Mouse (Mus musculus) spleen, embryonic (tissue): ENCODE results near the gene Crb2.

Source experiments
- CTCF ChIA-PET: fragments of 350-600 bp; sonication (Branson Sonifier 250); formaldehyde crosslinking; loops from one replicate; lab custom pipeline; 2022; lab: Charles Lee

The Crb2 gene

DNA sequence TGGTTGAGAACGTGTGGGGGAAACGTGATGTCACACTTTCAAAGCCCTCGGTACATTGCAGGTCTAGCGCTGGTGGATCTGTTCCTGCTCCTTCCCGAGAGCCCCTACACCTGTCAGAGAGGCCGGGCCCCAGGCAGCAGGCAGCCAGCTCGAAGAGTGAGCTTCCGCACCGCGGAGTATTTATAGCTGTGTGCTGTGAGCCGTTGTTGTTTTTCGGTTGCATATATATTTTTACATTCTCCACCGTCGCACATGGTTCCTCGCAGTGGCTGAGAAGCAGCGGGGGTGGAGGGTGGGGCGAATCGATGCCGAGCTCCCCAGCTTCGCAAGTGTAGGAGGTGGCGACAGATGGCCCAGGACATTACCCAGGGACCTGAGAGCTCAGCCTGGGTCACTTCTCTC, 11.0 kb upstream of the Crb2 start:
- CTCF ChIA-PET, result interaction anchor here (0.7 kb wide), 1 partner anchor 58 kb away, joined by 3 read pairs; no protein-coding TSS in a partner anchor

DNA sequence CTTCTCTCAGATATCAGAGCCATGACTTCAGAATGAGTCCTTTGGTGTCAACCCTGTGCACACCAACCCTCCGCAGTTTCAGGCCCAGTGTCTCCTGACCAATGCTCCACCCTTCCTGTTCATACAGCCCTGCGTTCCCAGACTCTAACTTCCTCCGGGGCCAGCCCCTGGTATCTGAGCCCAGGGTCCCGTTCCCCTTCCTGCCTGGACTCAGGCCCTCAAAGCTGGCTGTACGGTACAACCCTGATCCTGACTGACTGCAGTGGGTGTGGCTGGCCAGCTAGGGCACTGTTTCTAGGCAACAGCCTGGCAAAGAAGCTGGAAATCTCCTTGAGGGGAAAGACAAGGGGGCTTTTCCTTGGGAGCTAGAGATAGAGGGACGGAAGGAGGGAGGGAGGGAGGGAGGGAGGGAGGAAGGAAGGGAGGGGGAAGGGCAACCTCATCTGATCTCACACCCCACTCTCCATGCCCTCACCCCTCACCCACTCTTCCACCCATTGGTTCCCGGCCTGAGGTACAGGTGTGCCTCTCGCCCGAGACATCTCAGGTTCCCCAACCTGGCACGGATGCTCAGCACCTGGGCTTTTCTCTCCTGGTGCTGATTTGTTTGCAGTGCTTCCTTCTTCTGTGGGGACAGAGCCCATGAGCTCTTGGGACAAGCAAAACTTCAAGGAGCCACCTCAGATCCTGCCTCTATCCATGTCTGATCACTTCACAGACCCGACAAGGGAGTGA, 9.9 kb upstream of the Crb2 start:
- CTCF ChIA-PET, result interaction anchor here (0.6 kb wide), 1 partner anchor 1046 kb away, joined by 3 read pairs; no protein-coding TSS in a partner anchor

DNA sequence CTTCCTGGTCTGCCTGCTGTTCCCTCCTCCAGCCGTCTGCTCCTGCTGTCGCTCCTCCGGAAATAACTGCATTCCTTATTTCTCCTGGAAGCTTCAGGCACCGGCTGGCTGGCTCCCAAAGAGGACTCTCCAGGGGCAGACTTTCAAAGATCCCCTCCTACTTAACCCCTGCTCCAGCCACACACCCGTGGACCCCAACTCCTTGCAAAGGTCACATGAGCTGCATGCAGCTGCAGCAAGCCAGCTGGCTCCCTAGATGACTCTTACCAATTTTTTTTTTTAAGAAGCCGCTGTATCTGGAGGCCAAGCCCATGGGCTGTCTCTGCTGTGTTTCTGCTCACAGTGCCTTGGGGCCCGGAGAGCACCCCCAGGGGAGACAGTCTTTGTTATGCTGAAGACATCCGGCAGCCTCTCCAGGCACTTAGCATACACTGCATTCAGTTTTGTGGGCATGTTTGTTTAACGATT, 8.9 kb upstream of the Crb2 start:
- CTCF ChIA-PET, result no interaction called here

DNA sequence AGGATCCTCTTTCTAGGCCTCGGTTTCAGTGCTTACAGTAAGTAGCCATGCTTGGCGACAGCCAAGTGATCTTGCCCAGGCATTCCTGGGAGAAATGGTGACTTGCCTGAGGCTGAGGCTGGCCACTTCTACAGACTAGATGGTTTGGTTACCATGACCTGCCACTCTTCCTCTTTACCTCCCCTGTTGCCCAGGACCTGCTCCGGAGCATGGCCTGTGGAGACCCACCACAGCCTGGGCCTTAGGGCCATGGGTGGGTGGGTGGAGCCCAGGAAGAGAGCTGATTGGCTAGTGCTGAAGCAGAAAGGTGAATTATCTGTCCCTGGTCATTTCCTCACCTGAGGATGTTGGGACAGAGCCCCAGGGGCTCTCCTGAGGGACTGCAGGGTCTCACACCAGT, 8.3 kb upstream of the Crb2 start:
- CTCF ChIA-PET, result no interaction called here

DNA sequence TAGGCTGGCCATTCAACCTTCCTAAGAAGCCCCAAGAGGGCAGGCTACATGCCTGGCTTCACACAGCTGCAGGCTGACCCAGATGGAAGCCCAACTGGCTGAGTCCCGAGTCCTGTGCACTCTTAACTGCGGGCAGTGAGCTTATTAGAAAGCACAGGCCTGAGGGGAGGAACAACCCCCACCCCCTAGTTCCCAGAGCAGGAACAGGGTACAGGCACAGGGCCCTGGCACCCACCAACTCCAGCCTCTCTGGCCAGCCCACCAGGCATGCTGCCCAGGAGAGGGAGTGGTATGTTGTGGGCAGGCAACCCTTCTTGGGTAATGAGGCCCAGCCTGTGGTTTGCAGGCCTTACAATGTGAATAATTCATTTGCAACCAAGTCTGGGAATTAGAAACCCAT, 7.1 kb upstream of the Crb2 start:
- CTCF ChIA-PET, result no interaction called here

DNA sequence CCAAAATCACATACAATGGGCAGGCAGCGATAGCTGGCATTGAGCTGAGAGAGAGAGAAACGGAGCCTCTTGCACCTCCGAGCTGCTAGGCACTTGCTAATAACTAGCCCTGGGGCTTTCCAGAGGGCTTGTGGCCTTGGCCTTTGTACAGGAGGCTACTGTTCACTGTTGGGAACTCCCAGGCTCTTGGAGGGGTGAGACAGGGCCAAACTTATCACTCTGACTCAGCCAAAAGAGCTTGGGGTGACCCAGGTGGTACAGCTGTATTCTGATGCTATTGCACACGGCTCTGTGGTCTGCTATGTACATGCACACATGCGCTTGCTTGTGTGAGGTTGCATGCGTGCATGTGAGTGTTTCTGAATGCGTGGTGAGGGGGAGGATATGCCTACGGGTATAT, 6.3 kb upstream of the Crb2 start:
- CTCF ChIA-PET, result interaction anchor here (1.1 kb wide), 1 partner anchor 30 kb away, joined by 3 read pairs; no protein-coding TSS in a partner anchor

DNA sequence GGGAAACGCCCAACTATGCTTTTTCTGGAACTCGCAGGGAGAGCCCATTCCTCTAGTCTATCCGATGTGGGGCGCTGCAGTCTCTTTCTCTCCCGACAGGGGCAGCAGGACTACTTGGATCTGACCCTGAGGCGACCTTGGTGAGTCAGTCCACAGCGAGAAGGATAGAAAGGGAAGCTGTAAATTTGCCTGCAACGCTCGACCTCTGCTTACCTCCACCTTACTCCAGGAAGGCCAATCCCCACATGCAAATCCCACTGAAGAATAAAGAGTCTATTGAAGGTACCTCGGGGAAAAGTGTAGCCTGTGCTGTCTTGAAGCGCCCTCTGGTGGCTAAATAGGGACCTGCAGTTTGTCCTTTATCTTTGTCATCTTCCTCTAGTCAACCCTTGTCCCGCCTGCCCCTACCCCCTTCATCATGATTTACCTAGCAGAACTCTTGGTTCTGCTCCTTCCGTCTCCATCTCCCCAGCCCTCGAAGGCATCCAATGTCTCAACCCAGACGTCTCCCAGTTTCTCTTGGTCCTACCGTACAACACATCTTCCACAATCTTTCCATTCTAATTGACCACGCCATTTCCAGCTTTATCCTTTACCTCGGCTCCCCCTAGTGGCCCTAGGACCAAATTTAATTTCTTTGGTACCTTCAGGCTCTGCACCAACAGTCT, 4.3 kb upstream of the Crb2 start:
- CTCF ChIA-PET, result interaction anchor here (0.7 to 1.3 kb wide), 8 partner anchors 11 to 237 kb away, joined by 3 to 7 read pairs (median 3); no protein-coding TSS in a partner anchor

DNA sequence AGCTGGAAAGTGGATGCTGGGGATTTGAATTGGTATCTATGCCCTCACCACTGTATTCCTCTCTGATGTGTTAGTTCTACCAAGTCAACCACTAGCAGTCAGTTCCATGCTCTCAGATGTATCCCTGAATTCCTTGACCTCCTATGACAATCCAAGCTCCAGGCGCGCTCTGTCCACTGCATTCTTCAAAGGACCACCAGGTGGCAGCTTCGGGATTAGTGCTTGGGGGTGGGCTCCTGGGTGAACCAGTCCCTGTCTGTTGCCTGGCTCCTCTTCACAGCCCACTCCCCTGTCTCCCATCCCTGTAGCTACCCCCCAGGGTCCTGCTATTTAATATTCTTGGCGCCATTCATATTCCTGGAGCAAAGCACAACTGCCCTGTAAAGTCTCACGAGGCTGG, 1.5 kb upstream of the Crb2 start:
- CTCF ChIA-PET, result interaction anchor here (0.6 to 0.9 kb wide), 3 partner anchors 11 to 225 kb away, joined by 3 to 13 read pairs (median 10); no protein-coding TSS in a partner anchor

DNA sequence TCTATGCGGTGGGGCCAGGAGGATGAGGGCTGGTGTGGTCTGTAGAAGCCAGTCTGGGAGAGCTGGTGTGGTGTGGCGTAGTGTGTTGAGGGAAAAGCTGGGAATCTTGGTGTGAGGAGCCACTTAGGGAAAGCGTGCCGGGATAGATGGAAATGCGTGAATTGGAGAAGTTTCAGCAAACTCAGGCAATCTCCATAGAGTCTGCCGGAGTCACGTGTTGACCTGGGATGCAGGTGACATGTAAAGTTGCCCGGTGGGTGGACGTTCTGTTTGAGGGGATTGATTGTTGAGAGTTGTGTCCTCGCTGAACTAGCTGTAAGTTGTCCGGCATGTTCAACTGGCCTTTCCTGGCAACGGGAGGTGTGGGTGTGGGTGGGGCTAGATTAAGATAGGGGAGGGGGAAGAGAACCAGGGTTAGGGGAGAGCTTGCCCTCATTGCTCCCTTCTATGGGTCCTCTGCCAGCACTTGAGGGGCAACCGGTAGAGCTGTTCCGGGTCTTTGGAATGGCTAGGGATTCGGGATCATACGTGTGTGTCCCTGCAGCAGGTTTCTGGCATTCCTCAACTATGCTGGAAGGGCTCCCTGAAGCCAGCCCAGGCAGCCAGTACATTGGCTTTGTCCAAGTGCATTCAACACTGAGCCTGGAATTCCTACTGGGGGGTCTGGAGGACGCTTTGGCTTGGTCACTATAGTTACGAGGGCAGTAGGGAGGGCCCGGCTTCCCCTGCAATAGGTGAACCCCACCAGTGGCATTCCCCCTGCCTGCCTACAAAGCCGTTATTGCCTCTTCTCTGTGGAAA, 762 bp downstream of the Crb2 start:
- CTCF ChIA-PET, result interaction anchor here (0.6 kb wide), 1 partner anchor 110 kb away, joined by 3 read pairs; no protein-coding TSS in a partner anchor

DNA sequence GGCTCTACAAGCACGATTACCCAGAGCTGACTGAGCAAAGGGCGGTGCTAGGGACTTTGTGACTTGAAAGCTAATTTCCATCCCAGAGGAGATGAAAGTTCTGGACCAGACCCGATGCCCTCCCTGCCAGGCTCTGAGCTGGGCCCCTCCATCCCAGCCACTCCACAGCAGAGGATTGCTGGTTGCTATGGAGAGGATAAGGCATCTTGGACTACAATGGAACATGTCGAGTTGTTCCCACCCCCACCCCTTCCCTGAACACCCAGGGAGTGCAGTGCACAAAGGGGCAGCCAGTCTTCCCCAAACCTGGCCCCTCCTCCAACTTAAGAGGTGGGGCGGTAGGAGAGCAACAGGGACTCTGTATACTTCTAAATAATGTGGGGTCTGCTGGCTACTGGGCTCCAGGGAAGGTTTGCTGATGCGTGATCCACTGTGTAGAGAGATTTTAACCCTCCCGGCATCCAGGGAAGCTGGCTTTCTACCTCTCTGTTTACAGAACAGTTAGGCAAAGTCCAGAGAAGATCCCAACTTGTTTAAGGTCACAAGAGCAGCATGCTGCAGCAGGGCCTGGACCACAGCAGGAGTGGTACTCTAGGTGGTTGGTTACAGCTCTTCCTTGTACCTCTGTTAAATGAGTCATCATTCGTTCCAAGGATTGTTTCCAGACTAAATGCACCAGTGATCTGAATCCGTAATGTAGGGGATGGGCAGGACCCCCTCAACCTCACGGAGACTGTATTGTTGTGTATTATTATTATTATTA, 2.1 kb downstream of the Crb2 start:
- CTCF ChIA-PET, result no interaction called here

DNA sequence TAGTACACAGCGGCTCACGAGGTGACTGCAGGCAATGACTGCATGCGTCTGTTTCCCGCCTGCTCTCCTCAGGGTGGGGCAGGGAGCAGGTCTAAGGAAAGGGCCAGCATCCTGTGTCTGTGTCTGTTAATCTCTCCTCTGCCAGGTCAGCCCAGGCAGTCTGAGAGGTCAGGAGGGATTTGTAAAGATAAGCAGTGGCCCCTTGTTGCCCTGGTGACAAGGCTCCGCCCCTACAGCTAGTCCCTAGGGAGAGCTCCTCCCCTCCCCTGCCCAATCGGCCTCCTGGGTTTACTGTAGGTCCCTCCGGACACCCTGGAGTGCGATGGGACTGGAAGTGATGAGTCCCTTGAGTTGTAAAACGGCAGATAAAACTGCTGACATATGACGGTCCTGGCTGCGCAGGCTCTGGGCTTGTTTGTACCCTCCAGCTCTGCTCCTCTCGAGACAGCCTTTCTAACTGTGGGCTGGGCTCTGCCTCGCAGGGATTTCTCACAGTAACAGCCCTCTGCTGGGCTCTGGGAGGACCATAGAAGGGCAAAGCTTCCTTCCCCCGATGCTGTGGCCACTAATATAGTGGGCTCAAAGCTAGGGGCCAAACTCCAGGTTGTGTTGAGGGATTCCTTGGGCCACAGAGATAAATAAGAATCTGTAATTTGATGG, 4.4 kb downstream of the Crb2 start:
- CTCF ChIA-PET, result no interaction called here

DNA sequence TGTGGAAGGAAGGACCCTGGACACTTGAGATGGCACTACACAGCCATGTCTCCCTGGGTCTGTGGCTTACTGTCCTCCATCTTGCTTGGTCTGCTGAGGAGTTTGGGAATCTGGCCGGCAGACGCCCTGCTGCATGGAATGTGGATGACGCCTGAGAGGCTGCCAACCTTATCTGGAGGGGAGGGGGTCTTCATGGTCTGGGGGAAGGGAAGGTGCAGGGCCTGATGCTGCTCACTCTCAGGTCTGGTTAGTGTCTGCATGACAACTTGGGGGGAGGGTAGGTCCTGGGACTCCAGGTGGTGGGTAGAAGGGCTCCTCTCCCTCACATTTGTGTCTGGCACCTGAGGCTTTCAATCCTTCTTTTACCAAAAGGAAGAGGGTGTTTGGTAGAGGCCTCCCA, 5.4 kb downstream of the Crb2 start:
- CTCF ChIA-PET, result no interaction called here

DNA sequence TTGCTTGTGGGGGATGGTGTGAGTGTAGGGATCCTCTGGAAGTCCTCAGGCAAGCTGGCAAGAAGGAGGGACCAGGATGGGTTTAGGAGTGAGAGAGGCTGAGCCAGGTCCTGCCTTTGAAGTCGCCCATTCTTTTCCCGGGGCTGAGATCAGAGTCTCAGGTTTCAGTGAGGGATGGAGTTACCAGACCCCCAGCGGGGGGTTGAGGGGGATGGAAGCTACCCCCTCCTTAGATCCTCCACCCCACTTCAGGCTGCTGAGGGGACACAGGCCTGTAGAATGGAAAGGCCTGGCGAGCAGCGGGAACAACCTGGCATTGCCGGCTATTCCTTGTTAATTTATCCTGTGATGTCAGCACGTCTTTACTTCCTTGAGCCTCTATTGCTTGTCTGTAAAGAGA, 6.0 kb downstream of the Crb2 start:
- CTCF ChIA-PET, result no interaction called here

DNA sequence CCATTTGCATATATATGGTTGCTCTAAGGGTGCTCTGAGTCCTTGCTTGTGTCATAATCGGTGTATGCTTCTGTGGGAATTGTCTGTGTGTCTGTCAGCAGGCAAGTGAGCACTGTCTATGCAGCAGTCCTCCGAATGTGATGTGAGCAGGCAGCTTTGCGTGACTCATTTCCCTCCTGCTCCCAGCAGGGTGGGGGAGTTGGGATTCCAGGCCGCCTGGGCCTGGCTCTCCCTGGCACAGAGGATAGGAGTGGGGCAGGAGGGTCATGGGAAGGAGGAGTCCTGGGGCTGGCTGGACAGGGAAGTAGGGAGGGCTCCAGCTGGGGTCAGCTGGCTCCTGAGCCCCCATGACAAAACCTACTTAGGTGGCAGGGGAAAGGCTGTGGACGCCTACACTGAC, 8.4 kb downstream of the Crb2 start:
- CTCF ChIA-PET, result no interaction called here

DNA sequence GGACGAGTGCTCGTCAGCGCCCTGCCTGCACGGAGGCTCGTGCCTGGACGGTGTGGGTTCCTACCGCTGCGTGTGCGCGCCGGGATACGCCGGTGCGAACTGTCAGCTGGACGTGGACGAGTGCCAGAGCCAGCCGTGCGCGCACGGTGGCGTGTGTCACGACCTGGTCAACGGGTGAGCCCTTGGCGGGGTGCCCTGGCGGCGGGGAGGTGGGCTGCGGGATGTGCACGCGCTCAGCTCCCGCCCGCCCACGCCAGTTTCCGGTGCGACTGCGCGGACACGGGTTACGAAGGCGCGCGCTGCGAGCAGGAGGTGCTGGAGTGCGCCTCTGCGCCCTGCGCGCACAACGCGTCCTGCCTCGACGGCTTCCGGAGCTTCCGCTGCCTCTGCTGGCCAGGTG, 10.4 kb downstream of the Crb2 start:
- CTCF ChIA-PET, result no interaction called here

DNA sequence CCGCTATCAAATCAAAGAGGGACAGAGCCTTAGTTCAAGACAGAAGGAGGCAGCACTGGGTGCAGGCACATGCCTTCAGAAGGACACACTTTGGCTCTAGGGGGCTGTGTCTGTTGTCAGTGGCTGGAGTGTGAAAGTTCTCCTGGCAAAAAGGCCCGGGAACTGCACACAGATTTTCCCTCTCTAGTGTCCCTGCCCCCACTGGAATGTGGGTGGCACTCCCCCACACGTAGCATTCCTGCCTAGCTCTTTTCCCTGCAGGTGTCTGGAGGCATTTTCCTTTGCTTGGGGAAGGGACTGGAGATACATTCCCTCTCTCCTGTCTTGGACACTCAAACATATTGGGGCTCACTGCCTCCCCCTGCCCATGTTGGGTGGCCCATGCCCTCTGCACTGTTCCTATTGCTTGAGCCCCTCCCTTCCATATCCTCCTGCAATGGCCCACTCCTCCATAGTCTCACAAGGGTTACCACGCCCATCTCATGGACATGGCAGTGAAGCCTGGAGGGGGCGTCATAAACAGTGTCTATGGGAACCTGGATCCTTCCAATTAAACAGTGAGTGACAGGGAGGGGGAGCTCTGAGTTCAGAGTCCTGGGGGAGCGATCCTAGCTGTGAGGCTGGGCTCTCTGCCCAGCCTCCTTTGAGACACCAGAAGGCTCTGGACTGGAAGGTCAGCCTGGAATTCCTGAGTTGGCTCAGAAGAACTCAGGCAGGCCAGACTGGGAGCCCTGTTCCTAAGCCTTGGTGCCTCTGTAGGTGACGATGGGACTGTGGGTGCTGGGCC, 12.3 kb downstream of the Crb2 start:
- CTCF ChIA-PET, result no interaction called here

DNA sequence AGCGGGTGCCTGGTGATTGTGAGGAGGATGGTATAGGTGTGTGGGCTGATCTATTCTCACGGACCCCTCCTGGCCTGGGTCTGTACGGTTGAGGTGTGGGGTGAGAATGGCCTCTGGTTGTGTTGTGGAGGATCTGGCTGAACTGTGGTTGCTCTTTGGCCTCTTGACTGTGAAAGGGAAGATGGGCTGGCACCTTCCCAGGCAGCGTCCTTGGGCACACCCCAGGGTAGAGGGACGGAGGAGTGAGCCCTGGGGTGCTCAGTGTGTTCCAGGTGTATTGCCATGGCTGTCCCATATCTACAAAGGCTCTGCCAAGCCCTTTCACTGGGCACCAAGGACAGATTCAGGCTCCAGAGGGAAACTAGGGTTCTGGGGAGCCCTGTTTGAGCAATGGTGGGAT, 13.0 kb downstream of the Crb2 start:
- CTCF ChIA-PET, result no interaction called here

DNA sequence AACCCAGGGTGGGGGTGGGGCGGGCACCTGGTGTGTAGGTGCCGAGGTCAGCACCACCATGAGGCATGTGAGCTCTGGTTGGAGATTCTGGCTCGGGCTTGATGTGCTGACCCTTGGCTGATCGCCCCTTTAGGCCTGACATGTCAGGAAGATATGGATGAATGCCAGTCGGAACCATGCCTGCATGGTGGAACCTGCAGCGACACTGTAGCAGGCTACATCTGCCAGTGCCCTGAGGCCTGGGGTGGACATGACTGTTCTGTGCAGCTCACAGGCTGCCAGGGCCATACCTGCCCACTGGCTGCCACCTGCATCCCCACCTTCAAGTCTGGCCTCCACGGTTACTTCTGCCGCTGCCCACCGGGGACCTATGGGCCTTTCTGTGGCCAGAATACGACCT, 13.9 kb downstream of the Crb2 start:
- CTCF ChIA-PET, result no interaction called here

DNA sequence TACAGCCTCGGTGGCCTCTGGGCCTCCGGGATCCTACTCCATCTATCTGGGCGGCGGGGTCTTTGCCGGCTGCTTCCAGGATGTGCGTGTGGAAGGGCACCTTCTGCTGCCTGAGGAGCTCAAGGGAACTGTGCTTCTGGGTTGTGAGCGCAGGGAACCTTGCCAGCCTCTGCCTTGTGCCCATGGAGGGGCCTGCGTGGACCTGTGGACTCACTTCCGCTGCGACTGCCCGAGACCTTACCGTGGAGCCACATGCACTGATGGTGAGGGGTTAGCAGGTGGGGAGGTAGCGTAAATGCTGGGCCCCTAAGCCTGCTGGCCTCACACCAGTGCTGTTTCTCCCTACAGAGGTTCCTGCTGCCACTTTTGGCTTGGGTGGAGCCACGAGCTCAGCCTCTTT, 14.7 kb downstream of the Crb2 start:
- CTCF ChIA-PET, result no interaction called here

DNA sequence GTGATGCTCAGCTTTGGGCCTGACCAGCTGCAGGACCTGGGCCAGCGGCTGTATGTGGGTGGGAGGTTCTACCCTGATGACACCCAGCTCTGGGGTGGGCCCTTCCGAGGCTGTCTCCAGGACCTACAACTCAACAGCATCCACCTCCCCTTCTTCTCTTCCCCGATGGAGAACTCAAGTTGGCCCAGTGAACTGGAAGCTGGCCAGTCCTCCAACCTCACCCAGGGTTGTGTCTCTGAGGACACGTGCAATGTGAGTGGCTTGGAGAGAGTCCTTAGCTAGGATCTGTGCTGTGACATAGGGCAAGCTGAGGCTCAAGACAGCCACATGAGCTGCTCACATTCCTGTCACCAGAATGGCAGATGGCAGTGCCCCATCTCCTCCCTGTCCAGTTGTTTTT, 15.3 kb downstream of the Crb2 start:
- CTCF ChIA-PET, result no interaction called here
